Mouse (Mus musculus) embryonic facial prominence, embryonic 11.5 days (tissue): Measurements from ENCODE around the gene Akirin1. TPM values are rescaled to one million over a fixed set of nuclear protein-coding genes. Genes with fewer than 3 reads are reported as not detected.

Source experiments
- ATAC-seq: fragments of 200-750 bp; cut with Nextera tagmentation; replicated peaks from 2 replicates; pipeline ENCODE4 v1.8.0; 2017; ENCODE audit warnings: low read depth; ENCODE audit not compliant: insufficient number of reproducible peaks, low FRiP score, low TSS enrichment
- DNase-seq: peaks from one replicate; pipeline ENCODE4 v3.0.0-alpha.2; 2015; ENCODE audit warnings: low spot score
- H3K27ac ChIP-seq: fragments of 300-500 bp; sonication (generic); replicated peaks from 2 replicates; pipeline ENCODE4 v1.5.1; 2014; ENCODE audit warnings: mild to moderate bottlenecking, low read depth, low read length, control low read depth
- H3K27me3 ChIP-seq: fragments of 300-500 bp; sonication (generic); 2 replicates; pipeline ENCODE4 v1.6.1; 2014; ENCODE audit warnings: mild to moderate bottlenecking, low read length, moderate library complexity, mixed read lengths; ENCODE audit not compliant: control insufficient read depth, insufficient read depth
- H3K36me3 ChIP-seq: fragments of 300-500 bp; sonication (generic); replicated peaks from 2 replicates; pipeline ENCODE4 v1.6.1; 2014; ENCODE audit warnings: low read depth, mild to moderate bottlenecking, low read length, moderate library complexity, mixed read lengths; ENCODE audit not compliant: control insufficient read depth, insufficient read depth
- H3K4me1 ChIP-seq: fragments of 300-500 bp; sonication (generic); 2 replicates; pipeline ENCODE4 v1.6.1; 2014; ENCODE audit warnings: low read length, mixed read lengths; ENCODE audit not compliant: control insufficient read depth, insufficient read depth
- H3K4me2 ChIP-seq: fragments of 300-500 bp; sonication (generic); 2 replicates; pipeline ENCODE4 v1.6.1; 2014; ENCODE audit warnings: low read depth, mild to moderate bottlenecking, control low read depth, low read length, moderate library complexity
- H3K4me3 ChIP-seq: fragments of 300-500 bp; sonication (generic); 2 replicates; pipeline ENCODE4 v1.5.1; 2014; ENCODE audit warnings: low read depth, low read length, control low read depth
- H3K9ac ChIP-seq: fragments of 300-500 bp; sonication (generic); replicated peaks from 2 replicates; pipeline ENCODE4 v1.6.1; 2014; ENCODE audit warnings: mild to moderate bottlenecking, control low read depth, low read length
- H3K9me3 ChIP-seq: fragments of 300-500 bp; sonication (generic); replicated peaks from 2 replicates; pipeline ENCODE4 v1.6.1; 2016; ENCODE audit warnings: mild to moderate bottlenecking, low read length, inconsistent platforms, mixed read lengths; ENCODE audit not compliant: control insufficient read depth
- WGBS: fragments of 180-500 bp; shearing (Covaris S2); extraction: QIAGEN DNeasy Blood & Tissue Kit; methylation state at CpG from one replicate; pipeline ENCODE4 v1.1.7; 2014; 5-methylcytosine and 5-hydroxymethylcytosine counted together
- polyA plus RNA-seq: library from polyadenylated mRNA; unstranded; fragments of >200 nt; fragmentation: Nextera tagmentation; extraction: Ambion mirVana; gene quantifications from 2 replicates; pipeline ENCODE4 v1.2.1, GENCODE M21; 2014

The Akirin1 gene
- polyA plus RNA-seq, 1 experiment from 2014 or later: 88.0 TPM

DNA sequence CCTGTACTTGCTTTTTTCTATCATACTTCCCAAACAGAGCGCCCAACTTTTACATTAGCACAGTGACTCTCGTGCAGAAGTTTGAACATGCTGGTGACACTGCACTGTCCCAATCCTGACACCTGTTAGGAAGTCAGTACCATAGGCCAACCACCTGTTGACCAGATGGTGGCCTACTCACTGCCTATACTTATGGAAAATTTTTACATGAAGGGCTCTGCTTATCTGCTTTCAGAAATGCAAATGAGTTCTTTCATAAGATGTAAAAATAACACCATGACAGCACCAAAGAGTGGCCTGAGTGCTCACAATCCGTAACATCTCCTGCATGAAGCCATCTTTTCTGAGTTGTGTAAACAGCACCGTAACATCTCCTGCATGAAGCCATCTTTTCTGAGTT, 11.4 kb downstream of the Akirin1 start:
- H3K27ac ChIP-seq: no peak overlapping the region
- H3K36me3 ChIP-seq: no peaks in the 10 kb centered on the region; the same call in none of the 2 replicates
- H3K9ac ChIP-seq: no peak overlapping the region
- no peaks in the 10 kb centered on the region for H3K4me1 ChIP-seq
- no peaks in the 10 kb centered on the region for H3K27me3 ChIP-seq
- no peak for ATAC-seq
- H3K4me2 ChIP-seq: no peak overlapping the region
- DNase-seq: no peak
- WGBS: 91% methylated on average over 4 of the region's 4 CpGs
- no peaks in the 10 kb centered on the region for H3K9me3 ChIP-seq
- no peak overlapping the region for H3K4me3 ChIP-seq

DNA sequence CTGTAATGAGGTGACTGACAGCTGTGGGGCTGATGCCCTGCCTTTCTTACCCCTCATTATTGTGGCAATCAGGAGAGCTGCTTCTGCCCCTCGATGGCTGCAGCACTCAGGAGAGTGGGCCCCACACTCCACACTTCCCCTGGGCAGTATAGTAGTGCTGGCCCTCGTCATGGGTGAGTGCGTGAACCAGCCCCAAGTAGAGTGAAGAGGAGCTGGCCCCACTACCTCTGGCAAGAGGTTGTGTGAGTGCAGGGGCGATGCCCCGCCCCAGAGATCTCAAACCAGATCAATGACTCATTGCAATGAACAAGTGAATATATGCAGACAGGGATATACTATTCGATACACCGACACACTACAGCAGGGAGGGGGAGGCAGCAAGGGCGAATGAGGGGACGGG, 16.6 kb downstream of the Akirin1 start:
- Histone ChIP-seq H3K9ac (no peak overlapping the region), H3K4me3 (no peak overlapping the region), H3K27me3 (no peaks in the 10 kb centered on the region), H3K9me3 (no peaks in the 10 kb centered on the region), H3K4me2 (no peak overlapping the region), H3K36me3 (no peaks in the 10 kb centered on the region; the same call in none of the 2 replicates), H3K27ac (no peak overlapping the region), H3K4me1 (no peaks in the 10 kb centered on the region)
- no peak for DNase-seq
- 92% methylated on average over 9 of the region's 9 CpGs for WGBS
- no peak; the same call in 1 of the 2 replicates for ATAC-seq

DNA sequence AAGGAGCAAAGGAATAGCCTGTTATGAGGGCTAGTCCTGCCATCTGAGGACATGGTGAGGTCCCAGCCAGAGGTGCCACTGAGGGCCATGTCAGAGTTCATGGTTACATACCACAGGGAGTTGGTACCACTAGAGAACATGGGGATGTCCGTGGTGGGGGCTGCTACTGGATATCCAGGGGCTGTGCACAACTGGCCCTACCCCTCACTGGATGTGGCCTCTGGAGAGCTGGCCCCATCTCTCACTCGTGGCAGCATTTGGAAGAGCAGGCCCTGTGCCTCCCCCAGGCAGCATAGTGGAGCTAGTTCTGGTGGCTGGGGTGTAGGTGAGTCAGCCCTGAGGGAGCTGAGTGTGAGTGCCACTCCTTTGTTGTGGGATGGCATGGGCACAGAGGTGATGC, 17.2 kb downstream of the Akirin1 start:
- WGBS: 79% methylated on average over 2 of the region's 2 CpGs
- no peaks in the 10 kb centered on the region for H3K9me3 ChIP-seq
- no peaks in the 10 kb centered on the region; the same call in 1 of the 2 replicates for H3K36me3 ChIP-seq
- H3K27ac ChIP-seq: no peak overlapping the region
- no peak overlapping the region for H3K9ac ChIP-seq
- DNase-seq (no peak), ATAC-seq (peak; percentile 44; the same call in 1 of the 2 replicates)
- H3K4me3 ChIP-seq: no peak overlapping the region
- no peak overlapping the region for H3K4me2 ChIP-seq
- H3K4me1 ChIP-seq: no peaks in the 10 kb centered on the region
- no peaks in the 10 kb centered on the region for H3K27me3 ChIP-seq

DNA sequence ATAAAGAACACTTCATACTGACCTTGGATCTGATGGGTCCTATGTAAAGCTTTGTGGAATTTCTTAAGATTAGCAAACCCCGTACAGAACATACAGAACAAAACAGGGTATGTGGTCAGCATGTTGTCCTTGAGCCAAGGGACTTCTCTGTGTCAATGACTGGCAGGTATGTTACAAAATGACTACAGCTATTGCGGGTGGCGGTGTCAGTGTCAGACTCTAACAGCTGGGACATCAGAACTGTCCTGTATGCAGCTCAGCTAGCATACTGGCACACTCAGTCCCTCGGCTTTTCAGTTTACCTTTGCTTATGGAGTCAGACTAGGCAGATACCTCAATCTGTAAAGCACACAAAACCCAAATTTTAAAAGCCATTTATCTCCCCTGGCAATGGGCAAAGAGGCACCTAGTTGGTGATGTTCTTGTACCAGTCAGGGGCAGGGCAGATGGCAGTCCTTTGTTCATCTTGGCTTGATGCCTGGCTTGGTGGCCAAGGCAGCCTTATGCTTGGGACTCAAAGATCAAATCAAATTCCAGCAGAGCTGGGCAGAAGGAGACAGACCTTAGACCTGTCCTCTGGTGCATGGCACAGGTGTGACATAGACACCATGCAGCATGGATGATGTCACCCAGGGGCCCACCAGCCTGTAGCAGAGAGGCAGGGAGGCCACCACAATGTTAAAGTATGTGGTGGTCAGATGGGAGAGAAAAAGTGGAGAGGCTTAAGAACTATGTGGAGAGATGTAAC, 17.8 kb downstream of the Akirin1 start:
- Histone ChIP-seq H3K4me3 (no peak overlapping the region), H3K4me1 (no peaks in the 10 kb centered on the region), H3K4me2 (no peak overlapping the region), H3K27me3 (no peaks in the 10 kb centered on the region), H3K9ac (no peak overlapping the region), H3K27ac (no peak overlapping the region), H3K36me3 (no peaks in the 10 kb centered on the region; the same call in 1 of the 2 replicates), H3K9me3 (no peaks in the 10 kb centered on the region)
- WGBS: 88% methylated on average over 4 of the region's 4 CpGs
- DNase-seq: no peak
- peak; percentile 39; the same call in 1 of the 2 replicates for ATAC-seq

DNA sequence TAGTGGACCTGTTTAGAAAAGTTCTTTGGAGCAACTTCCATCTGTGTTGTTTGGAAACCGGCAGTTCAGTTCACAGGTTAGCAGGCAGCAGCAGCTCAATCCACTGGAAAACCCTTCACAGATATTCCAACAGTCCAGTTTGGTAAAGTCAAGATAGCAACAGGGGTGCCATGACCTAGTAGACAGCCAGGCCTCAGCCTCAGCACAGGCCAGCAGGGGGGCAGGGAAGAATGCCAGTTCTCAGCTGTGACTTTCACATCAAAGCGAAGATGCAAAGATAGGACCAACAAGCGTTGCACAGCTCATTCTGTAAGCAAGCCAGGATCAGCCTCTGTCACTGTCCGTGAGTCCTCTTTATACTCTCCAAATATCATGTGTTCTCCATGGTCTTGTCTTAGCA, 28.4 kb downstream of the Akirin1 start:
- ATAC-seq (no peak), DNase-seq (no peak)
- Histone ChIP-seq H3K9me3 (no peaks in the 10 kb centered on the region), H3K4me3 (no peak overlapping the region), H3K4me1 (no peaks in the 10 kb centered on the region), H3K4me2 (no peak overlapping the region), H3K27ac (no peak overlapping the region), H3K27me3 (no peaks in the 10 kb centered on the region), H3K9ac (no peak overlapping the region), H3K36me3 (no peaks in the 10 kb centered on the region)
- 81% methylated on average over 4 of the region's 4 CpGs for WGBS

DNA sequence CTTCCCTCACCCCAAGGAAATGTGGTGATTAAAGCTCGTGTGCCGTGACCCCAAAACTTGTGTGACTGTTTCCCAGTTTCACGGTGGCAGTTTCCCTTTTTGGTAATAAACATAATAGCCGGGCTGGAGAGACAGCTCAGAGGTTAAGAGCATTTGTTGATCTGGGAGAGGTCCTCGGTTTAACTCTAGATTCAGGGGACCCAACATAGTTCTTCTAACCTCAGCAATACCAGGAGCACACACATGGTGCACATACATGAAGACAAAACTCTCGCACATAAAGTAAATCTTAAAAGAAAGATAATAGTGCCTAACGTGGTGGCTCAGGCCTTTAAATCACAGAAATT, 31.7 kb downstream of the Akirin1 start:
- WGBS: 31% methylated on average over 7 of the region's 7 CpGs
- H3K9me3 ChIP-seq: no peaks in the 10 kb centered on the region
- no peak overlapping the region for H3K27ac ChIP-seq
- H3K27me3 ChIP-seq: no peaks in the 10 kb centered on the region
- ATAC-seq (no peak; the same call in 1 of the 2 replicates), DNase-seq (no peak)
- peak overlapping the region; percentile 81 for H3K9ac ChIP-seq
- peak overlapping the region; percentile 55 for H3K4me2 ChIP-seq
- no peaks in the 10 kb centered on the region; the same call in 1 of the 2 replicates for H3K36me3 ChIP-seq
- H3K4me1 ChIP-seq: no peaks in the 10 kb centered on the region
- H3K4me3 ChIP-seq: peak overlapping the region; percentile 80

DNA sequence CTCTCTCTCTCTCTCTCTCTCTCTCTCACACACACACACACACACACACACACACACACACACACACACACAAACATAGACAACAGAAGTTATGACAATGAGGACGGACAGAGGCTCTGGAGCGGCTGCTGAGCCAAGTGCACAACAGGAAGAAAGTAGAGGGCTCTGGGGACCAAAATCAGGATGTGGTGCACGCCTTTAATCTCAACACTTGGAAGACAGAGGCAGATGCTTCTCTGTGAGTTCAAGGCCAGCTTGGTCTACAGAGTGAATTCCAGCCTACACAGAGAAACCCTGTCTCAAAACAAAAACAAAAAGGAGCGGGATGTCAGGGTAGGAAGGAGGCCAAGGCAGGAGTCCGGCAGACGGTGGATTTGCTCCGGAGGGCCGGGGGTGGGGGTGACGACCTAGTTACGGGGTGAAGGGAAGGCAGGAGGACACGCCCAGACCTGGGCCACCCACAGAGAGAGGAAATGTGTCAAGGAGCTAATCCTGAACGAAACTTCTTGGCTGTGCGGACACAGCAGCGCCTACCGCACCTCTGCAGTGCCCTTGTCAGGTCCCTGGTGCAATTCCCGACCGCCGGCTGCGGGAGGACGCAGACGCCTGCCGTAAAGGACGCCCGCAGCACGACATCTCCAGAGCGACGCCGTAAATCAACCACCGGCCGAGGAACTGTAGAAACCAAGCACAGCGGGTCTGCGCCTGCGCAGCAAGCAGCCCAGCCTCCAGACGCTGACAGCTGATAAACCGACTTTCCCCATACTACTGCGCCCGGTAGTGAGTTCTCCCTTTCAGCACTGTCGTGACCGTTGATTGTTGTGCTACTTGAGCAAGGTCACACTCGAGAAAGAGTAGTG, 32.3 kb downstream of the Akirin1 start, which contains the start of gene Ndufs5:
Gene Ndufs5, minus strand, starts transcription at position 629 of the 860 bp plus-strand sequence.
- Histone ChIP-seq H3K4me1 (no peaks in the 10 kb centered on the region), H3K27ac (no peak within 1 kb of the TSS)
- WGBS: under 1% methylated on average over 40 of the region's 40 CpGs

DNA sequence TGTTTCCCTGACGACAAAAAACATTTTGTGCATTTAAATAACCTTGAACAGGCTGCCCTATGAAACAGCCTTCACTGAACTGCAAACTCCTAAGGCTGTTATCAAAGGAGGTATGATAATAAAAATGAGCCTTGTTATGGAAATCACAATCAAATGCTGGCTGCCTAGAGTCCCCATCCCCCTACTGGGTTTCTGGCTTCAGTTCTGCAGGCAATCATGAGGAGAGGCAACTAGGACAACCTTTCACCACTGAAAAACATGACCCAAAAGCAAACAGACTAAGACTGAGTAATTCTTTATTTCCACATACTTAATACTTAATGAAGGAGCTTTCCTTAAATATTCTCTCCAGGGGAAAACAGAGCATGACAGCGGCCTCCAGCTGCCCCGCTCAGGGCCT, 37.7 kb downstream of the Akirin1 start:
- Histone ChIP-seq H3K4me3 (no peak overlapping the region), H3K4me2 (no peak overlapping the region), H3K27ac (no peak overlapping the region), H3K36me3 (no peaks in the 10 kb centered on the region; the same call in 1 of the 2 replicates), H3K27me3 (no peaks in the 10 kb centered on the region), H3K9me3 (no peaks in the 10 kb centered on the region), H3K9ac (no peak overlapping the region), H3K4me1 (no peaks in the 10 kb centered on the region)
- no peak for DNase-seq
- 85% methylated on average over 1 of the region's 3 CpGs for WGBS
- ATAC-seq: no peak

More for the DNA sequence above, 32.3 kb downstream of the Akirin1 start, which contains the start of gene Ndufs5:
- Histone ChIP-seq H3K4me2 (peak within 1 kb of the TSS; percentile 55), H3K9ac (peak within 1 kb of the TSS; percentile 81), H3K36me3 (no peaks in the 10 kb centered on the region; the same call in 1 of the 2 replicates), H3K9me3 (no peaks in the 10 kb centered on the region), H3K27me3 (no peaks in the 10 kb centered on the region), H3K4me3 (peak within 1 kb of the TSS; percentile 80)
- peak; percentile 97 for DNase-seq
- ATAC-seq: peak; percentile 91
